Mouse (Mus musculus) forebrain, embryonic 16.5 days (tissue): ENCODE data around the gene Rasal1. TPM values are rescaled to one million over a fixed set of nuclear protein-coding genes. Genes with fewer than 3 reads are reported as not detected.

Experiments
- ATAC-seq: fragments of 200-750 bp; cut with Nextera tagmentation; 2 replicates; pipeline ENCODE4 v1.8.0; 2017; ENCODE audit warnings: mild to moderate bottlenecking, moderate library complexity
- H3K27ac ChIP-seq: fragments of 300-500 bp; sonication (generic); 2 replicates; pipeline ENCODE4 v1.5.1; 2014; ENCODE audit warnings: low read length, control low read depth
- H3K27me3 ChIP-seq: fragments of 300-500 bp; sonication (generic); replicated peaks from 2 replicates; pipeline ENCODE4 v1.6.1; 2014; ENCODE audit warnings: low read length; ENCODE audit not compliant: control insufficient read depth, insufficient read depth
- H3K36me3 ChIP-seq: fragments of 300-500 bp; sonication (generic); 2 replicates; pipeline ENCODE4 v1.6.1; 2014; ENCODE audit not compliant: control insufficient read depth, insufficient read depth
- H3K4me1 ChIP-seq: fragments of 300-500 bp; sonication (generic); replicated peaks from 2 replicates; pipeline ENCODE4 v1.6.1; 2014; ENCODE audit warnings: low read length; ENCODE audit not compliant: control insufficient read depth, insufficient read depth
- H3K4me2 ChIP-seq: fragments of 300-500 bp; sonication (generic); 2 replicates; pipeline ENCODE4 v1.6.1; 2014; ENCODE audit warnings: mild to moderate bottlenecking, low read length, control low read depth
- H3K4me3 ChIP-seq: fragments of 300-500 bp; sonication (generic); replicated peaks from 2 replicates; pipeline ENCODE4 v1.5.1; 2014; ENCODE audit warnings: mild to moderate bottlenecking, low read length, control low read depth
- H3K9ac ChIP-seq: fragments of 300-500 bp; sonication (generic); replicated peaks from 2 replicates; pipeline ENCODE4 v1.6.1; 2014; ENCODE audit warnings: low read depth, low read length, control low read depth
- H3K9me3 ChIP-seq: fragments of 300-500 bp; sonication (generic); 2 replicates; pipeline ENCODE4 v1.6.1; 2016; ENCODE audit warnings: low read length; ENCODE audit not compliant: control insufficient read depth
- WGBS: fragments of 180-500 bp; shearing (Covaris S2); extraction: QIAGEN DNeasy Blood & Tissue Kit; methylation state at CpG from one replicate; pipeline ENCODE4 v1.1.7; 2014; 5-methylcytosine and 5-hydroxymethylcytosine counted together
- polyA plus RNA-seq: library from polyadenylated mRNA; unstranded; fragments of >200 nt; fragmentation: Nextera tagmentation; extraction: Ambion mirVana; gene quantifications from 2 replicates; pipeline ENCODE4 v1.2.1, GENCODE M21; 2015

Gene Rasal1
- polyA plus RNA-seq, 1 experiment from 2014 or later: 6.3 TPM

GRCm38 (mm10) chr5:120694695-120695074, 46.1 kb downstream of the Rasal1 start:
- Histone ChIP-seq H3K9me3 (no peaks in the 10 kb centered on the region), H3K9ac (no peak overlapping the region), H3K4me2 (no peak overlapping the region), H3K4me3 (no peak overlapping the region), H3K4me1 (peaks cover 14% of the 10 kb centered on the region), H3K36me3 (peaks cover 11% of the 10 kb centered on the region), H3K27ac (no peak overlapping the region), H3K27me3 (peaks cover 24% of the 10 kb centered on the region)
- WGBS: 5% methylated on average over 41 of the region's 41 CpGs
- no peak for ATAC-seq

GRCm38 (mm10) chr5:120696057-120696743, 47.6 kb downstream of the Rasal1 start:
- Histone ChIP-seq H3K4me2 (no peak overlapping the region), H3K27ac (no peak overlapping the region), H3K4me1 (peaks cover 21% of the 10 kb centered on the region), H3K36me3 (peaks cover 11% of the 10 kb centered on the region), H3K4me3 (no peak overlapping the region), H3K9me3 (no peaks in the 10 kb centered on the region), H3K9ac (no peak overlapping the region), H3K27me3 (peaks cover 24% of the 10 kb centered on the region)
- WGBS: 75% methylated on average over 16 of the region's 16 CpGs
- no peak for ATAC-seq

- ATAC-seq: no peak
- 62% methylated on average over 4 of the region's 4 CpGs for WGBS
- peaks cover 24% of the 10 kb centered on the region for H3K27me3 ChIP-seq
- no peak overlapping the region for H3K9ac ChIP-seq
- H3K27ac ChIP-seq: no peak overlapping the region
- no peaks in the 10 kb centered on the region for H3K9me3 ChIP-seq
- no peak overlapping the region for H3K4me2 ChIP-seq
- H3K4me3 ChIP-seq: no peak overlapping the region
- H3K4me1 ChIP-seq: peaks cover 23% of the 10 kb centered on the region
- H3K36me3 ChIP-seq: peaks cover 11% of the 10 kb centered on the region
These were observed 48.3 kb downstream of the Rasal1 start for GRCm38 (mm10) chr5:120696865-120697264.

- H3K4me1 ChIP-seq: peaks cover 29% of the 10 kb centered on the region
- no peak overlapping the region for H3K4me3 ChIP-seq
- no peak overlapping the region for H3K4me2 ChIP-seq
- H3K9ac ChIP-seq: no peak overlapping the region
- peaks cover 24% of the 10 kb centered on the region for H3K27me3 ChIP-seq
- ATAC-seq: no peak
- 68% methylated on average over 3 of the region's 3 CpGs for WGBS
- peaks cover 9% of the 10 kb centered on the region; the same call in 1 of the 2 replicates for H3K36me3 ChIP-seq
- no peak overlapping the region for H3K27ac ChIP-seq
- no peaks in the 10 kb centered on the region for H3K9me3 ChIP-seq
These were observed 49.6 kb downstream of the Rasal1 start for GRCm38 (mm10) chr5:120698181-120698580.

GRCm38 (mm10) chr5:120698801-120699391, 50.3 kb downstream of the Rasal1 start:
- peak; percentile 24; the same call in 1 of the 2 replicates for ATAC-seq
- peaks cover 20% of the 10 kb centered on the region for H3K27me3 ChIP-seq
- WGBS: 26% methylated on average over 16 of the region's 16 CpGs
- peaks cover 6% of the 10 kb centered on the region; the same call in 1 of the 2 replicates for H3K36me3 ChIP-seq
- H3K4me2 ChIP-seq: no peak overlapping the region
- H3K27ac ChIP-seq: no peak overlapping the region
- no peak overlapping the region for H3K4me3 ChIP-seq
- H3K4me1 ChIP-seq: peaks cover 31% of the 10 kb centered on the region
- no peaks in the 10 kb centered on the region for H3K9me3 ChIP-seq
- H3K9ac ChIP-seq: no peak overlapping the region

GRCm38 (mm10) chr5:120700996-120701790, 52.6 kb downstream of the Rasal1 start:
- H3K9ac ChIP-seq: no peak overlapping the region
- WGBS: 58% methylated on average over 11 of the region's 11 CpGs
- H3K36me3 ChIP-seq: no peaks in the 10 kb centered on the region
- H3K27me3 ChIP-seq: 0 out of 2 replicates have a peak, but pooled peaks cover 2% of the 10 kb centered on the region
- H3K4me1 ChIP-seq: peaks cover 38% of the 10 kb centered on the region
- H3K27ac ChIP-seq: no peak overlapping the region
- ATAC-seq: no peak
- H3K9me3 ChIP-seq: no peaks in the 10 kb centered on the region
- no peak overlapping the region for H3K4me3 ChIP-seq
- no peak overlapping the region for H3K4me2 ChIP-seq

GRCm38 (mm10) chr5:120702421-120702820, 53.8 kb downstream of the Rasal1 start:
- H3K36me3 ChIP-seq: no peaks in the 10 kb centered on the region
- H3K4me3 ChIP-seq: no peak overlapping the region
- H3K4me1 ChIP-seq: peaks cover 50% of the 10 kb centered on the region
- H3K9me3 ChIP-seq: no peaks in the 10 kb centered on the region
- no peaks in the 10 kb centered on the region for H3K27me3 ChIP-seq
- no peak overlapping the region for H3K27ac ChIP-seq
- H3K9ac ChIP-seq: no peak overlapping the region
- no peak for ATAC-seq
- WGBS: 65% methylated on average over 4 of the region's 4 CpGs
- H3K4me2 ChIP-seq: no peak overlapping the region

- no peak overlapping the region for H3K4me3 ChIP-seq
- H3K36me3 ChIP-seq: no peaks in the 10 kb centered on the region
- H3K4me2 ChIP-seq: no peak overlapping the region
- 64% methylated on average over 2 of the region's 2 CpGs for WGBS
- no peaks in the 10 kb centered on the region for H3K9me3 ChIP-seq
- peaks cover 56% of the 10 kb centered on the region for H3K4me1 ChIP-seq
- ATAC-seq: no peak
- no peak overlapping the region for H3K27ac ChIP-seq
- no peaks in the 10 kb centered on the region for H3K27me3 ChIP-seq
- H3K9ac ChIP-seq: no peak overlapping the region
These were observed 54.4 kb downstream of the Rasal1 start for GRCm38 (mm10) chr5:120702969-120703368.

- no peaks in the 10 kb centered on the region for H3K9me3 ChIP-seq
- H3K4me1 ChIP-seq: peaks cover 58% of the 10 kb centered on the region
- H3K4me3 ChIP-seq: no peak overlapping the region
- WGBS: 89% methylated on average over 3 of the region's 3 CpGs
- H3K4me2 ChIP-seq: no peak overlapping the region
- no peak for ATAC-seq
- no peak overlapping the region for H3K27ac ChIP-seq
- no peaks in the 10 kb centered on the region for H3K27me3 ChIP-seq
- no peaks in the 10 kb centered on the region for H3K36me3 ChIP-seq
- H3K9ac ChIP-seq: no peak overlapping the region
These were observed 55.0 kb downstream of the Rasal1 start for GRCm38 (mm10) chr5:120703660-120704059.
